Mouse (Mus musculus) heart, adult 18-20 months (tissue): ENCODE measurements at regions not wholly inside any gene's neighbourhood (a gene's known extent, or its start where the extent isn't known, plus 50 kb on each side); places are given as distances from the start of the nearest gene placed in this dataset.

Experiments used
- DNase-seq, 2 experiments: peaks; one replicate each; pipeline ENCODE4 v3.0.0; 2021 to 2022; ENCODE audit warnings: mixed read lengths in 1 of 2

- no peak for DNase-seq
These were observed 54.2 kb upstream of the Cdc42bpa start for GRCm38 (mm10) chr1:179906115-179906514.

GRCm38 (mm10) chr1:179892711-179893110 is 67.6 kb upstream of the Cdc42bpa start:
- DNase-seq, result no peak

GRCm38 (mm10) chr1:179887921-179888320 is 72.4 kb upstream of the Cdc42bpa start:
- no peak for DNase-seq

- DNase-seq, result peak in 1 of 2 experiments; percentile 0
These were observed 77.7 kb upstream of the Ahctf1 start for GRCm38 (mm10) chr1:179881222-179881621.

GRCm38 (mm10) chr1:179877893-179878292 is 74.4 kb upstream of the Ahctf1 start:
- DNase-seq, result no peak

DNA sequence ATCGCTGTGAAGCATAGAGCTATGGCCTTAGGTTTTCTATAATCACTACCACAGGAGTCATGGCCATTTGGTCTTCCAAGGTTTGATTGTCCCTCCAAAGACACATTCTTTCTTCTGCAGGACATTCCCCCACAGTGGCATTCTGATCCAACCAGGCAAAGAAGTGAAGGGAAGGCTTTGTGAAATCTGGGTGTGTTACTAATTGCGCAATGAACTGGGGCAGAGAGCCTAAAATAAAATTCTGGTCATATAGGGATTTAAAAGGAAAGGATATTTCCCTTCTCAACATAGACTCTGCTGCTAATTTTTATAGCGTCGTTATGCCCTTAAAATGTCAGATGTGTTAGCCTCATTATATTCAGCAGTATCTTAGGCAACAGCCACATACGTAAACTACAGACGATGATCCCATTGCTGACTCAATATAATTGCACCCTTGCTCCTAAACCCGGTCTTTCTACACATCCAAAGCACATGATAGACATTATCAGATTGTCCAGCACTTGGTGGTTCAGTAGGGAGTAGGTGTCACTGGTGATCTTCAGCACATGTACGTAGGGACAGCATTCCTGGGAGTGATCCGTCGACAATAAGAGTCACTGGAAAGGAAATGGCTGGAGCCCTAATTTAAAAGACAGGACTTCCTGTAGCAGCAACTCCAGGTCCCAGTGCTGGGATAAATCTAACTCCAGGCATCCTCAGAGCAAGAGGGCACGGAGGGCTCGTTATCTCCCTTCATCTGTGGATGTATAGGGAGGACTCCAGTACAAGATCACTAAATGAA is 70.5 kb upstream of the Ahctf1 start:
- DNase-seq, result peak in 1 of 2 experiments; percentile 47

DNA sequence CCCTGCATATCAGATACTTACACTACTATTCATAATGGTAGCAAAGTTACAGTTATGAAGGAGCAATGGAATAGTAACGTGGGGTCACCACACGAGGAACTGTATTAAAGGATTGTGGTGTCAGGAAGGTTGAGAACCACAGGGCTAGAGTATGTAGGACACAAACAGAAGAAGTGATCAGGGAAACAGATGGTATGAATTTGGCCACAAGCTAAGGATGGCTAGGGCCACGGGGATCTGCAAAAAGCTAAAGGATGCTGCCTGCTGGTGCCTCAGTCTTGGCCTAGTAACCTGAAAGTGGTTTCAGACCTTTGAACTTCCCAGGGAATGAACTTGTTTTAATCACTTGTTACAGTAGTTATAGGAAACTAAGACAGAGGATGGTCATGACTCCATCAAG is 68.5 kb upstream of the Ahctf1 start:
- no peak for DNase-seq

GRCm38 (mm10) chr1:179868656-179869055 is 65.2 kb upstream of the Ahctf1 start:
- DNase-seq, result no peak

GRCm38 (mm10) chr1:179867493-179867892 is 64.0 kb upstream of the Ahctf1 start:
- no peak for DNase-seq

DNA sequence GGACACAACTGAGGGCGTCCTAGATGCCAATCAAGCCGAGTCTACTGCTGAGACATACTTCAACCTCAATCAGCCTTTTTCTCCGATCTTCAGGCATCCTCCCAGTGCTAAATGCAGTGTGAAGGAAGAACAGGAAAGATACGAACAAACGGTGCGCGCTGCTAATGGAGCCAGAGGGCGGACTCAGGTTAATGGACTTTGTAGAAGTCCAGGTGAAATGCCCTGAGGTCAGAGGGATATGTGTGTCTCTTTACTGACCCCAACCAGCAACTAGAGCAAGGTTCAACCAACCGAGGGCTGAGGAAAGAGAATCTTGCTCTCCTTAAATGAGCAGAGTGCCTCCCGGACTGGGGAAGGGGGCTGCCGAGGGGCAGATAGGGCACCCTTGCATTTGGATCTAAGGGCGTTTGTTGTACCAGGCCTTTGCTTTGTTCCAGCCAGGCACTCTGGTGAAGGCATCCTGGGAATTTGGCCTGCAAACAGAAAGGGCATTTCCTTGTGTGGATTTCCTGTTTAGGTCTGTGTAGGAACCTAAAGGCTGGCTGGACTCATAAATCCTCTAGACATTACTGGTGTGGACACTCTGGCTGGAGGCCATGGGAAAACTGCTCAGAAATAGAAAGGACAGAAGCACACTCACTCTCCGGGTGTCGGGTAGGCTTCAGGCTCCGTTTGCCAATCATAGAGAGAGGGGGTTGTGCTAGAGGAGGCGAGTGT is 62.7 kb upstream of the Ahctf1 start:
- DNase-seq, result peak; percentile 45 to 46

- peak in 1 of 2 experiments; percentile 72 for DNase-seq
These were observed 62.1 kb upstream of the Ahctf1 start for GRCm38 (mm10) chr1:179865561-179865960.

GRCm38 (mm10) chr1:179864537-179865226 is 61.2 kb upstream of the Ahctf1 start:
- DNase-seq, result no peak

DNA sequence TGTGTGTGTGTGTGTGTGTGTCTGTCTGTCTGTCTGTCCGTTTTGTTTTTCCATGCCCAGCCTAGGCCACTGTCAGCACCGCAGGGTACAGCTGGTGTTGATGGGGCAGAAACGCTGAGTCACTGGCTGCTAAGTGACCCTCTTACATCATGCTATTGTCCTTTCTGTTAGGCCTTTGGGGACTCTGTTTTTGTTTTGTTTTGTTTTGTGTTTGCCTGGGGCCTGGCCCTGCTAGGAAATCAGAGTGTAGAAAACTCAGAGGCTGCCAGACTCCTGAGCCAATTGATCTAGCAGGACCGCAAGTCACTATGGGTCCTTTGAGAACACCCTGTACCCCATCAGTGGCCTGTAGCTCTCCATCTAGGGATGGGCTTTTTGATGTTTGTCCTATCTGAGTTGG is 59.9 kb upstream of the Ahctf1 start:
- DNase-seq, result peak in 1 of 2 experiments; percentile 76

- no peak for DNase-seq
These were observed 59.5 kb upstream of the Ahctf1 start for GRCm38 (mm10) chr1:179862941-179863340.

GRCm38 (mm10) chr1:179861776-179862175 is 58.3 kb upstream of the Ahctf1 start:
- no peak for DNase-seq

GRCm38 (mm10) chr1:179859552-179859902 is 56.0 kb upstream of the Ahctf1 start:
- no peak for DNase-seq

DNA sequence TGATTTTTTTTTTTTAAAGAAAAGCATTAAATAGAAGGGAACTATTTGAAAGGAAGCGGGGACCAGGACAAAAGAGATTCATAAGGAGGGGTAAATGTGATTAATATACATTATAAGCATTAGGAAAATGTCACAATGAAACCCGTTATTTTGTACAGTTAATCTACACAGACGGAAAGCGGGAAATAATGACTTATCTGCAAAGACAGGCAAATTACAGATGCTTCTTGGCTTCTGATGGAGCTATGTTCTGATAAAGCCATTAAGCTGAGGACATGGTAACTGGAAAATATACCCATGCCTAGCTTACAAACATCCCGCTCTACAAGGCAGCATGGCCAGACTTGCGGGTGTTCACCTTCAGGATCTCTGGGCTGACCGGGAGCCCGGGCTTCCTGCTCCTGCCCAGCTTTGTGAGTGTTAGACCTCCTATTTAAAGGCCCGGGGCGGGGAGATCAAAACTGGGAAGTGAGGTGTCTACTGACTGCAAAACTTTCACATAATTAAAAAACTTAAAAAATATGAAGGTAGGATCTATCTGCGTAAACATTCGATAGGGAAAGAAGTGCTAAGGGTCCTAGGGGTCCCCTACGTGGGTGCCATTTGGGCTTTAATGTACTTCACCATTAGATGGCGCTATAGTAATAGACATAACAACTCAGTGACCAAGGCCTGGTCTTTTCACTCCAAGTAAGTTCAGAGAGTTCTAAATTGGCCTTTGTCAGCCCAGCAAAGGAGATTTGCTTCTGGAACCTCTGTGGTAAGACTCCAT is 55.5 kb upstream of the Ahctf1 start:
- peak; percentile 44 to 74 for DNase-seq

GRCm38 (mm10) chr1:179854288-179854965 is 50.9 kb upstream of the Ahctf1 start:
- DNase-seq, result peak; percentile 51 to 85
